In the genomic region with DNA sequence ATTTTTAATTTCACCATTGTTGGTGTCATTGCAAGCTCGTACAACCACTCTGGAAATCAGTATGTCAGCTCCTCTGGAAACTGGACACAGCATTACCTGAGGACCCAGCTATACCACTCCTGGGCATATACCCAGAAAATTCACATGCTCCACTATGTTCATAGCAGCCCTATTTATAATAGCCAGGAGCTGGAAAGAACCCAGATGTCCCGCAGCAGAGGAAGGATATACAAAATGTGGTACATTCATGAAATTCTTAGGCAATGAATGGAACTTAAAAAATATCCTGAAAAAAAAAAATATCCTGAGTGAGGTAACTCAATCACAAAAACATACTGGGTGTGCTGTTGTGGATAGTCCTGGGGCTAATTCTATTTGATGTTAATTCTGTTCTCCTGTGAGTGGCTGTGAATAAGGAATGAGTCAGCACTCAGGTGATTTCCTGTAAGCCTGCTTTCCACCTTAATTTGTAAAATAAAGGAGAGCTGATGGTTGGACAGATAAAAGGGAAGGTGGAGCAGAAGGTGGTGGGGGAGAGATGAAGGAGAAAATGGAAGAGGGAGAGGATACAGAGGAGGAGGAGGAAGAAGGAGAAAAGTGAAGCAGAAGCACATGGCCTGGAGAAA, we compare ENCODE assay signal across 24 mouse cellular contexts.
"Had no signal": no experiment of that assay in that cellular context is flagged by ENCODE, and none has a peak within 500 bp of the region (broad histone marks: within the 10 kb centered on the region; RNA-seq: fewer than 3 reads in every experiment).

No protein-coding gene starts in this region.

- H3K27me3 ChIP-seq: heart, embryonic 13.5 days; heart, embryonic 15.5 days; hindbrain, embryonic 13.5 days; hindbrain, embryonic 15.5 days; limb, embryonic 12.5 days; liver, embryonic 13.5 days; liver, embryonic 15.5 days had no signal

- H3K9ac ChIP-seq: heart, embryonic 13.5 days; heart, embryonic 15.5 days; hindbrain, embryonic 13.5 days; hindbrain, embryonic 15.5 days; limb, embryonic 12.5 days; liver, embryonic 13.5 days; liver, embryonic 15.5 days; liver, postnatal 0 days had no signal

- H3K27ac ChIP-seq: heart, adult 2 months; heart, embryonic 13.5 days; heart, embryonic 15.5 days; hindbrain, embryonic 13.5 days; hindbrain, embryonic 15.5 days; hindbrain, postnatal 0 days; layer of hippocampus, adult 2 months; left cerebral cortex, adult 2 months; limb, embryonic 10.5 days; limb, embryonic 12.5 days; liver, embryonic 13.5 days; liver, embryonic 15.5 days had no signal

- H3K9me3 ChIP-seq: heart, embryonic 13.5 days; heart, embryonic 15.5 days; hindbrain, embryonic 13.5 days; hindbrain, embryonic 15.5 days; limb, embryonic 10.5 days; limb, embryonic 12.5 days; liver, embryonic 13.5 days; liver, embryonic 15.5 days had no signal

- H3K4me1 ChIP-seq: heart, embryonic 13.5 days; heart, embryonic 15.5 days; hindbrain, embryonic 13.5 days; hindbrain, embryonic 15.5 days; limb, embryonic 10.5 days; limb, embryonic 12.5 days; liver, embryonic 13.5 days; liver, embryonic 15.5 days had no signal

- H3K4me3 ChIP-seq: heart, adult 2 months; heart, embryonic 13.5 days; heart, embryonic 15.5 days; hindbrain, embryonic 13.5 days; hindbrain, embryonic 15.5 days; layer of hippocampus, adult 2 months; left cerebral cortex, adult 2 months; limb, embryonic 10.5 days; limb, embryonic 12.5 days; liver, embryonic 13.5 days; liver, embryonic 15.5 days had no signal

- H3K36me3 ChIP-seq: heart, embryonic 13.5 days; heart, embryonic 15.5 days; hindbrain, embryonic 13.5 days; hindbrain, embryonic 15.5 days; limb, embryonic 10.5 days; limb, embryonic 12.5 days; liver, embryonic 13.5 days; liver, embryonic 15.5 days had no signal

- DNase-seq: gastrocnemius, postnatal 14 days; gastrocnemius, postnatal 36 days; heart, adult 11 months; heart, adult 2 months; heart, postnatal 14 days; heart, postnatal 36 days; kidney, adult 18-20 months; kidney, adult 8-10 months; kidney, postnatal 10 days; kidney, postnatal 25 days; kidney, postnatal 4 days; liver; liver, embryonic 13.5 days; liver, postnatal 0 days had no signal
